In genomic region chr1:38384010-38384409, GRCm38 (mm10) we compare ENCODE assay signal across 21 mouse cellular contexts.
DNase-seq lines count a peak whose midpoint lies in the region; ATAC-seq and TF ChIP-seq lines count a peak whose summit lies in the region.
"Had no signal": no experiment of that assay in that cellular context is flagged by ENCODE, and none has a peak within 500 bp of the region (broad histone marks: within the 10 kb centered on the region; RNA-seq: fewer than 3 reads in every experiment).

No protein-coding gene starts in this region.

- ATAC-seq in forebrain, embryonic 12.5 days (ENCODE audit: low FRiP score) = 0 out of 2 replicates have a peak, but pooled peaks have one; percentile 11
- ATAC-seq in forebrain, postnatal 0 days = no peak
- no peak for ATAC-seq in liver, embryonic 11.5 days (replicated peaks; ENCODE audit: low FRiP score)
- no peak for ATAC-seq in hindbrain, embryonic 14.5 days (ENCODE audit: low FRiP score)
- no peak for ATAC-seq in midbrain, embryonic 14.5 days (ENCODE audit: low FRiP score, low TSS enrichment)
- ATAC-seq: activated CD4-positive, CD25-positive, alpha-beta regulatory T cell, adult 4 months; inflammation-experienced regulatory T-cells, adult 6 months had no signal

- H3K9me3 ChIP-seq in forebrain, embryonic 12.5 days = peaks cover 7% of the 10 kb centered on the region; the same call in 1 of the 2 replicates
- no peaks in the 10 kb centered on the region for H3K9me3 ChIP-seq in forebrain, postnatal 0 days (ENCODE audit: low read length)
- H3K9me3 ChIP-seq in liver, embryonic 11.5 days (ENCODE audit: control insufficient read depth, low read length) = 0 out of 2 replicates have a peak, but pooled peaks cover 3% of the 10 kb centered on the region
- no peaks in the 10 kb centered on the region for H3K9me3 ChIP-seq in hindbrain, embryonic 14.5 days (ENCODE audit: control insufficient read depth, low read length)
- no peaks in the 10 kb centered on the region for H3K9me3 ChIP-seq in midbrain, embryonic 14.5 days (ENCODE audit: control insufficient read depth, low read length)
- H3K9me3 ChIP-seq: embryonic facial prominence, embryonic 15.5 days; liver, embryonic 13.5 days; stomach, embryonic 15.5 days had no signal

- H3K4me3 ChIP-seq in forebrain, embryonic 12.5 days (replicated peaks) = no peak overlapping the region
- H3K4me3 ChIP-seq in forebrain, postnatal 0 days (ENCODE audit: low read depth, low read length) = no peak overlapping the region
- no peak overlapping the region for H3K4me3 ChIP-seq in liver, embryonic 11.5 days (ENCODE audit: low read depth, low read length)
- no peak overlapping the region for H3K4me3 ChIP-seq in hindbrain, embryonic 14.5 days (replicated peaks; ENCODE audit: low read length)
- no peak overlapping the region for H3K4me3 ChIP-seq in midbrain, embryonic 14.5 days (replicated peaks; ENCODE audit: low read depth, low read length)
- H3K4me3 ChIP-seq: embryonic facial prominence, embryonic 15.5 days; left cerebral cortex, adult 2 months; liver, embryonic 13.5 days; stomach, embryonic 15.5 days had no signal

- no peak overlapping the region for H3K9ac ChIP-seq in forebrain, embryonic 12.5 days
- no peak overlapping the region for H3K9ac ChIP-seq in forebrain, postnatal 0 days
- no peak overlapping the region for H3K9ac ChIP-seq in liver, embryonic 11.5 days (ENCODE audit: low read depth, low read length)
- H3K9ac ChIP-seq in hindbrain, embryonic 14.5 days = no peak overlapping the region
- H3K9ac ChIP-seq in midbrain, embryonic 14.5 days (replicated peaks; ENCODE audit: low read length) = no peak overlapping the region
- H3K9ac ChIP-seq: embryonic facial prominence, embryonic 15.5 days; liver, embryonic 13.5 days; stomach, embryonic 15.5 days had no signal

- H3K27ac ChIP-seq in forebrain, embryonic 12.5 days = no peak overlapping the region
- H3K27ac ChIP-seq in forebrain, postnatal 0 days (ENCODE audit: low read depth, low read length) = no peak overlapping the region
- H3K27ac ChIP-seq in liver, embryonic 11.5 days (ENCODE audit: low read depth, low read length) = no peak overlapping the region
- H3K27ac ChIP-seq in hindbrain, embryonic 14.5 days = peak overlapping the region; percentile 2; the same call in 1 of the 2 replicates
- H3K27ac ChIP-seq in midbrain, embryonic 14.5 days (replicated peaks; ENCODE audit: low read depth, low read length) = peak overlapping the region; percentile 14; the same call in 1 of the 2 replicates
- H3K27ac ChIP-seq: embryonic facial prominence, embryonic 15.5 days; left cerebral cortex, adult 2 months; liver, embryonic 13.5 days; stomach, embryonic 15.5 days had no signal

- WGBS in forebrain, embryonic 12.5 days = 89% methylated on average over 7 of the region's 7 CpGs
- WGBS in forebrain, postnatal 0 days = 90% methylated on average over 7 of the region's 7 CpGs
- WGBS in liver, embryonic 11.5 days = 65% methylated on average over 7 of the region's 7 CpGs
- WGBS in hindbrain, embryonic 14.5 days = 83% methylated on average over 7 of the region's 7 CpGs
- WGBS in midbrain, embryonic 14.5 days = 87% methylated on average over 7 of the region's 7 CpGs

- no peak for TF ChIP-seq CTCF in forebrain, postnatal 0 days (IDR thresholded peaks at IDR 0.05; ENCODE audit: low read depth)

- H3K36me3 ChIP-seq in forebrain, embryonic 12.5 days (replicated peaks) = no peaks in the 10 kb centered on the region
- no peaks in the 10 kb centered on the region for H3K36me3 ChIP-seq in forebrain, postnatal 0 days (ENCODE audit: insufficient read depth)
- H3K36me3 ChIP-seq in liver, embryonic 11.5 days (ENCODE audit: control insufficient read depth, insufficient read depth, low read length) = no peaks in the 10 kb centered on the region
- no peaks in the 10 kb centered on the region for H3K36me3 ChIP-seq in hindbrain, embryonic 14.5 days (replicated peaks; ENCODE audit: control insufficient read depth, insufficient read depth)
- H3K36me3 ChIP-seq in midbrain, embryonic 14.5 days (ENCODE audit: control insufficient read depth, insufficient read depth, low read length) = no peaks in the 10 kb centered on the region
- H3K36me3 ChIP-seq: embryonic facial prominence, embryonic 15.5 days; liver, embryonic 13.5 days; stomach, embryonic 15.5 days had no signal

- DNase-seq in forebrain, postnatal 0 days = no peak
- no peak for DNase-seq in liver, embryonic 11.5 days (ENCODE audit: low spot score)
- no peak for DNase-seq in liver
- DNase-seq in hindbrain, embryonic 14.5 days (ENCODE audit: low spot score) = no peak
- DNase-seq in midbrain, embryonic 14.5 days = no peak
- no peak for DNase-seq in cerebellum, postnatal 25 days
- DNase-seq in urinary bladder, postnatal 36 days (ENCODE audit: low spot score in 2 of 2) = no peak
- DNase-seq: adrenal gland, postnatal 10 days; cerebellum, postnatal 14 days; heart, postnatal 14 days; kidney, adult 8-10 months; kidney, postnatal 36 days; left cerebral cortex, postnatal 4 days; liver, embryonic 13.5 days; thymus, adult 18-20 months had no signal

- peaks cover 7% of the 10 kb centered on the region; the same call in 1 of the 2 replicates for H3K27me3 ChIP-seq in forebrain, embryonic 12.5 days
- H3K27me3 ChIP-seq in forebrain, postnatal 0 days (ENCODE audit: insufficient read depth, low read length) = no peaks in the 10 kb centered on the region
- no peaks in the 10 kb centered on the region for H3K27me3 ChIP-seq in liver, embryonic 11.5 days (replicated peaks; ENCODE audit: control insufficient read depth, insufficient read depth, low read length)
- no peaks in the 10 kb centered on the region for H3K27me3 ChIP-seq in hindbrain, embryonic 14.5 days (ENCODE audit: control insufficient read depth, insufficient read depth, low read length)
- H3K27me3 ChIP-seq in midbrain, embryonic 14.5 days (ENCODE audit: control insufficient read depth, insufficient read depth, low read length) = no peaks in the 10 kb centered on the region
- H3K27me3 ChIP-seq: embryonic facial prominence, embryonic 15.5 days; liver, embryonic 13.5 days; stomach, embryonic 15.5 days had no signal

- H3K4me2 ChIP-seq in forebrain, embryonic 12.5 days = no peak overlapping the region
- no peak overlapping the region for H3K4me2 ChIP-seq in forebrain, postnatal 0 days (ENCODE audit: low read depth)
- H3K4me2 ChIP-seq in liver, embryonic 11.5 days = peak overlapping the region; percentile 6; the same call in 1 of the 2 replicates
- H3K4me2 ChIP-seq in hindbrain, embryonic 14.5 days (replicated peaks) = no peak overlapping the region
- no peak overlapping the region for H3K4me2 ChIP-seq in midbrain, embryonic 14.5 days (ENCODE audit: low read length)
- H3K4me2 ChIP-seq: embryonic facial prominence, embryonic 15.5 days; liver, embryonic 13.5 days; stomach, embryonic 15.5 days had no signal

- H3K4me1 ChIP-seq in forebrain, embryonic 12.5 days = peaks cover 15% of the 10 kb centered on the region; the same call in 1 of the 2 replicates
- no peaks in the 10 kb centered on the region for H3K4me1 ChIP-seq in forebrain, postnatal 0 days (ENCODE audit: insufficient read depth)
- H3K4me1 ChIP-seq in liver, embryonic 11.5 days (replicated peaks; ENCODE audit: control insufficient read depth, insufficient read depth, low read length) = peaks cover 5% of the 10 kb centered on the region; the same call in 1 of the 2 replicates
- peaks cover 17% of the 10 kb centered on the region for H3K4me1 ChIP-seq in hindbrain, embryonic 14.5 days (replicated peaks; ENCODE audit: control insufficient read depth, insufficient read depth, low read length)
- 0 out of 2 replicates have a peak, but pooled peaks cover 3% of the 10 kb centered on the region for H3K4me1 ChIP-seq in midbrain, embryonic 14.5 days (ENCODE audit: control insufficient read depth, insufficient read depth, low read length)

Comparison
In these comparisons a context has a peak if more than half of its experiments do, and no peak if none do; other contexts are left out.
1. H3K27ac ChIP-seq: peak in hindbrain, embryonic 14.5 days (single experiment) and midbrain, embryonic 14.5 days (single experiment); none in forebrain, embryonic 12.5 days (single experiment), forebrain, postnatal 0 days (single experiment) and liver, embryonic 11.5 days (single experiment).